Mouse (Mus musculus) bone marrow, adult 2 months (tissue): ENCODE results near the gene Atp2b2.

ENCODE experiments used
- CTCF ChIP-seq: fragments of 200-500 bp; IDR thresholded peaks from 2 replicates; pipeline ENCODE4 v1.5.1; 2011; ENCODE audit warnings: low read length, control low read depth; ENCODE audit not compliant: control insufficient read depth, insufficient read depth
- POLR2A ChIP-seq: fragments of 200-500 bp; IDR thresholded peaks from 2 replicates; pipeline ENCODE4 v1.6.1; 2011; ENCODE audit warnings: low read depth, mild to moderate bottlenecking, control low read depth, low read length, borderline replicate concordance; ENCODE audit not compliant: control insufficient read depth

- TF ChIP-seq CTCF (no peak), POLR2A (no peak)
These were observed 176.7 kb downstream of the Atp2b2 start for GRCm38 (mm10) chr6:113865699-113866098.
